Mouse (Mus musculus) forebrain, embryonic 10.5 days (tissue): Measurements from ENCODE around the gene Ttyh2. TPM values are rescaled to one million over a fixed set of nuclear protein-coding genes. Genes with fewer than 3 reads are reported as not detected.

Experiments used
- DNase-seq: peaks from one replicate; pipeline ENCODE4 v3.0.0-alpha.2; 2017; ENCODE audit warnings: low spot score; ENCODE audit errors: extremely low spot score
- H3K27ac ChIP-seq: fragments of 300-500 bp; sonication (generic); 2 replicates; pipeline ENCODE4 v1.5.1; 2016; ENCODE audit warnings: mild to moderate bottlenecking
- H3K27me3 ChIP-seq: fragments of 300-500 bp; sonication (generic); 2 replicates; pipeline ENCODE4 v1.6.1; 2016; ENCODE audit warnings: mild to moderate bottlenecking; ENCODE audit not compliant: poor library complexity, severe bottlenecking
- H3K36me3 ChIP-seq: fragments of 300-500 bp; sonication (generic); replicated peaks from 2 replicates; pipeline ENCODE4 v1.6.1; 2016; ENCODE audit warnings: mild to moderate bottlenecking, moderate library complexity
- H3K4me1 ChIP-seq: fragments of 300-500 bp; sonication (generic); 2 replicates; pipeline ENCODE4 v1.6.1; 2016
- H3K4me3 ChIP-seq: fragments of 300-500 bp; sonication (generic); 2 replicates; pipeline ENCODE4 v1.5.1; 2016; ENCODE audit warnings: mild to moderate bottlenecking, moderate library complexity
- H3K9me3 ChIP-seq: fragments of 300-500 bp; sonication (generic); 2 replicates; pipeline ENCODE4 v1.6.1; 2016; ENCODE audit warnings: mild to moderate bottlenecking, moderate library complexity
- WGBS: fragments of 180-500 bp; shearing (Covaris S2); methylation state at CpG from one replicate; pipeline ENCODE4 v1.1.7; 2016; 5-methylcytosine and 5-hydroxymethylcytosine counted together
- polyA plus RNA-seq: library from polyadenylated mRNA; unstranded; fragments of >200 nt; fragmentation: Nextera tagmentation; extraction: Ambion mirVana; gene quantifications from 2 replicates; pipeline ENCODE4 v1.2.1, GENCODE M21; 2016

Gene Ttyh2
- polyA plus RNA-seq, 1 experiment from 2014 or later, result 8.6 TPM

DNA sequence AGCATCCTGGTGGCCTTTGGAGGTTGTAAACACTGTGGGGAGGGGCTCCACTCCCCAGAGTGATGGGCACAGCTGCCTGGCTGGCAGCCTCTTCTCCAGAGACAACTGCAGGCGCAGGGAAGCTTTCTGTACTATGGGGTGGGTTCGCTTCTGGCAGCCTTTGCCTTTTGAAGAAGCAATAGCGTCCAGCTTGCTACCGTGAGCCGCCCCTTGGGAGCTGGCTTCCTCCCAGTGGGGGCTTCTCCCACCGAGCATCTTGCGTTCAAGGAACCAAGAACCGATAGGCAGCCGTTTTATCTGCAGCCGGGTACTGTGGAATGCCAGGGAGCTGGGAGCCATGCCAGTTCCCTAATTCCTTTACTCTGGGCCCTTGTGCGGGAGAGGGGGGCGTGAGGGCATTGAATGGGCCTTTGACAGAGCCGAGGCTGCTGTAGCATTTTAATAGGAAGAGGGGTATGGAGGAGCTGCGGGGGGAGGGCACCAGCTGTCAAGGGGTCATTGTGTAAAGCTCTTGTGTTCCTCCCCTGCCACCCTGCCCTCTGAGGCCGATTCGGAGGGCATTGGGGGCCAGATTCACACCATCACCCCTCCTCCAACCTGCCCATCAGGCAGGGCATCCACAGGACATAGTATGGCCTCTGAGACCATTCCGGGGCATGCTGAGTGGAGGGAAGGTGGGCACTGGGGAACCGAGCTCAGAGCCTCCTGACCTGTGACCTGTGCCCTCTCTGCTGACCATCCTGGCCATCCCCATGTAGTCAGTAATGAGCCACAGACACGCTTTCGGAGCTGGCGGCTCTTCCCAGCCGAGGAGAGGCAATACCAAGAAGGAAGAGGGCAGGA, 29.1 kb downstream of the Ttyh2 start:
- Histone ChIP-seq H3K27ac (peak overlapping the region; percentile 36; the same call in 1 of the 2 replicates), H3K4me1 (peaks cover 15% of the 10 kb centered on the region), H3K36me3 (0 out of 2 replicates have a peak, but pooled peaks cover 5% of the 10 kb centered on the region), H3K4me3 (no peak overlapping the region), H3K27me3 (no peaks in the 10 kb centered on the region), H3K9me3 (no peaks in the 10 kb centered on the region)
- DNase-seq, result no peak
- WGBS, result 62% methylated on average over 22 of the region's 22 CpGs

DNA sequence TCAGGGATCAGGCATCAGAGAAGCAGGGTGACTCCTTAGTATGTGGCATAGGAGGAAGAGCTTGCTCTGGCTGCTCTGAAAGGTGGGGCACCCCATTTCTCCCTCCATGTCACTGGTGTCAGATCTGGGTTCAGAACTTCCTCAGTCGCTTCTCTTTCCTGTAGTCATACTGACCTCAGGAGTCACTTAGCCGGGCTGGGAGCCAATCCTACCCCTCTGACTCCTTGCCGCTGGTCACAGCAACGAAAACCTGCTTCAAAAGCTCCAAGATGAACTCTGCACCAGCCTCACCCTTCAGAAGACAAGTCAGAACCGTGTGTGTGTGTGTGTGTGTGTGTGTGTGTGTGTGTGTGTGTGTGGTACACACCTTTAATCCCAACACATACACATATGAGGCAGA, 31.1 kb downstream of the Ttyh2 start:
- Histone ChIP-seq H3K36me3 (peaks cover 11% of the 10 kb centered on the region), H3K4me3 (no peak overlapping the region), H3K4me1 (peaks cover 15% of the 10 kb centered on the region), H3K27ac (no peak overlapping the region), H3K9me3 (no peaks in the 10 kb centered on the region), H3K27me3 (no peaks in the 10 kb centered on the region)
- 93% methylated on average over 5 of the region's 5 CpGs for WGBS
- DNase-seq, result no peak

DNA sequence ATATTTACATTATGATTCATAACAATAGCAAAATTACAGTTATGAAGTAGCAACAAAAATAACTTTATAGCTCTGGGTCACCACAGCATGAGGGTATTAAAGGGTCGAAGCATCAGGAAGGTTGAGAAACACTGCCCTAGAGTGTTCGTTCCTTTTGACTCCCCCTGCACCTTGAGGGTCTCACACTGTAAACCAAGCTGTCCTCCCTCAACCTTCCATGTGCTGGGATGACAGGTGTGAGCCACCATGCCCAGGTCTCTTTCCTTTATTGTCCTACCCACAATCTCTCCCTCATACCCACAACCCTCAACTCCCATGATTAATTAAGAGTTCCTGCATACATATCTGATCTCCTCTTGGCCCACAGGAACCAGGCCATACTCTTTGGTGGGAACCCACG, 36.2 kb downstream of the Ttyh2 start:
- Histone ChIP-seq H3K27me3 (no peaks in the 10 kb centered on the region), H3K36me3 (peaks cover 14% of the 10 kb centered on the region), H3K27ac (no peak overlapping the region), H3K9me3 (no peaks in the 10 kb centered on the region), H3K4me1 (0 out of 2 replicates have a peak, but pooled peaks cover 5% of the 10 kb centered on the region), H3K4me3 (no peak overlapping the region)
- no peak for DNase-seq
- WGBS, result 95% methylated on average over 3 of the region's 3 CpGs

- H3K36me3 ChIP-seq, result peaks cover 14% of the 10 kb centered on the region
- no peak overlapping the region for H3K27ac ChIP-seq
- H3K4me3 ChIP-seq, result no peak overlapping the region
- H3K9me3 ChIP-seq, result no peaks in the 10 kb centered on the region
- no peak for DNase-seq
- 94% methylated on average over 12 of the region's 12 CpGs for WGBS
- no peaks in the 10 kb centered on the region for H3K27me3 ChIP-seq
- H3K4me1 ChIP-seq, result 0 out of 2 replicates have a peak, but pooled peaks cover 5% of the 10 kb centered on the region
These were observed 36.6 kb downstream of the Ttyh2 start for GRCm38 (mm10) chr11:114711861-114712260.

DNA sequence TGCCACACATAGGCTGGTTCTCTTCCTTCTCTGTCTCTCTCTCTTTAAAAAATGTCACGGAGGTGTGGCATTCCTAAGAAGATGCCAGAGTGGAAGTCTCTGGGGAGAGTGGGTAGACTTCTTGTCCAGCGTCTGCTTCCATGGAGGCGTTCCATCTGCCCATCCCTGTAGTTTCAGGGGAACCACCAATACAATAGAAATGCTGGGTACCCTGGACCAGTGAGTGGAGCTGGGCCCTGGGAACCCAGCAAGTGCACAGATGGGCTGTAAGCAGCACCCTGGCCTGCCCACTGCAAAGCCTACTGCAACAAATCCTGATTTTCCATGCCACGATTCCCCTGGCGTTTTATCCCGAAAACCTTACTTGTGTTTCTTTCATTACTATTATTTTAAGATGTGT, 39.3 kb downstream of the Ttyh2 start:
- Histone ChIP-seq H3K4me1 (0 out of 2 replicates have a peak, but pooled peaks cover 5% of the 10 kb centered on the region), H3K4me3 (no peak overlapping the region), H3K36me3 (peaks cover 9% of the 10 kb centered on the region), H3K27ac (no peak overlapping the region), H3K27me3 (no peaks in the 10 kb centered on the region), H3K9me3 (no peaks in the 10 kb centered on the region)
- DNase-seq, result no peak
- WGBS, result 94% methylated on average over 6 of the region's 6 CpGs

GRCm38 (mm10) chr11:114715531-114715930, 40.3 kb downstream of the Ttyh2 start:
- no peaks in the 10 kb centered on the region for H3K27me3 ChIP-seq
- H3K4me1 ChIP-seq, result 0 out of 2 replicates have a peak, but pooled peaks cover 5% of the 10 kb centered on the region
- no peak overlapping the region for H3K27ac ChIP-seq
- H3K9me3 ChIP-seq, result no peaks in the 10 kb centered on the region
- H3K4me3 ChIP-seq, result no peak overlapping the region
- 87% methylated on average over 7 of the region's 7 CpGs for WGBS
- H3K36me3 ChIP-seq, result peaks cover 9% of the 10 kb centered on the region
- DNase-seq, result no peak

DNA sequence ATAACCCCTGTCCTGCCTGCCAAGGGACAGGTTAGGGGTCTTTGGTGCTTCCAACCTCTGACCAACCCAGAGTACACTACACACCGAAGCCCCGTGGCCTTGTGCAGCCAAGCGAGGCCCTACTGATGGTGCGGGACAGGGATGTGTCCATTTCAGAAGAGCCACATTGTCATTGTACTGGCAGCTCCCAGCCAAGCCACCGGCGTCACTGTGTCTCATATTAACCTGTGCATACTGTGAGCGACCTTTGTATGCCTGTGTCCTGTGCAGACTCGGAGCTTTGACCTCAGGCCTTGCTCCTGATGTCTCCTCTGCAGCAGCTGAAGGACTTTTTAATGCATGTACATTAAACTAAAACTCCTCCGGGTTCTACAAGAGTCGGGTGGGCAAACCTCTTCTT, 45.3 kb downstream of the Ttyh2 start:
- 94% methylated on average over 10 of the region's 10 CpGs for WGBS
- H3K9me3 ChIP-seq, result no peaks in the 10 kb centered on the region
- H3K4me1 ChIP-seq, result peaks cover 9% of the 10 kb centered on the region
- H3K4me3 ChIP-seq, result no peak overlapping the region
- no peak overlapping the region for H3K27ac ChIP-seq
- no peaks in the 10 kb centered on the region for H3K36me3 ChIP-seq
- no peaks in the 10 kb centered on the region for H3K27me3 ChIP-seq
- no peak for DNase-seq

- no peak for DNase-seq
- Histone ChIP-seq H3K9me3 (peaks cover 3% of the 10 kb centered on the region; the same call in 1 of the 2 replicates), H3K4me3 (no peak overlapping the region), H3K4me1 (peaks cover 16% of the 10 kb centered on the region), H3K36me3 (no peaks in the 10 kb centered on the region), H3K27ac (no peak overlapping the region), H3K27me3 (peaks cover 6% of the 10 kb centered on the region)
- WGBS, result 85% methylated on average over 8 of the region's 8 CpGs
These were observed 47.2 kb downstream of the Ttyh2 start for GRCm38 (mm10) chr11:114722438-114722837.

DNA sequence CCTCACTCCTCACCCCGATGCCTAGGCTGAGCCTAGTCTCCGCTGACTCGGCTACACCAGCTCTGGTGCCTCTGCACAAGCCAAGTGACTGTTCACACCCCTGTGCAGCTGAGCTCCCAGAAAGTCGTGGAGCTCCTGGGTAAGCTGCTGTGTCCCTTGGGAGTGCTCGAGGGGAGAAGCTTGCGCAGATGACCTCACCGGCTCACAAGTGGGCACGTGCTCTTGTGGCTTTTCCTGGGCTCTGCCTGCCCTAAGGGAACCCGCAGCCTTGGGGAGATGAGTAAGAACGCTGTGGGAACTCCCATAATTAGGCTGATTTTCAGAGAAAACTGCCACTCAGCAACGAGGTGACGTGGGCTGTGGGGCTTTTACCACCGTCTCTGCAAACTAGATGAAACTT, 47.8 kb downstream of the Ttyh2 start:
- H3K9me3 ChIP-seq, result peaks cover 3% of the 10 kb centered on the region; the same call in 1 of the 2 replicates
- no peak overlapping the region for H3K4me3 ChIP-seq
- peaks cover 21% of the 10 kb centered on the region for H3K4me1 ChIP-seq
- peaks cover 12% of the 10 kb centered on the region for H3K27me3 ChIP-seq
- DNase-seq, result no peak
- 0 out of 2 replicates have a peak overlapping the region, but pooled peaks have one; percentile 15 for H3K27ac ChIP-seq
- WGBS, result 77% methylated on average over 13 of the region's 13 CpGs
- H3K36me3 ChIP-seq, result no peaks in the 10 kb centered on the region

- H3K9me3 ChIP-seq, result peaks cover 3% of the 10 kb centered on the region; the same call in 1 of the 2 replicates
- peaks cover 41% of the 10 kb centered on the region for H3K4me1 ChIP-seq
- DNase-seq, result no peak
- H3K27ac ChIP-seq, result no peak overlapping the region
- no peak overlapping the region for H3K4me3 ChIP-seq
- H3K36me3 ChIP-seq, result no peaks in the 10 kb centered on the region
- peaks cover 26% of the 10 kb centered on the region for H3K27me3 ChIP-seq
- 73% methylated on average over 11 of the region's 11 CpGs for WGBS
These were observed 49.8 kb downstream of the Ttyh2 start for GRCm38 (mm10) chr11:114724787-114725590.

GRCm38 (mm10) chr11:114726965-114727825, 52.0 kb downstream of the Ttyh2 start, which contains the start of gene Dnaic2:
TSS of gene Dnaic2 (plus strand) at chr11:114727408.
- DNase-seq, result peak; percentile 80
- Histone ChIP-seq H3K4me1 (peaks cover 41% of the 10 kb centered on the region), H3K27ac (peak within 1 kb of the TSS; percentile 49; the same call in 1 of the 2 replicates), H3K27me3 (peaks cover 26% of the 10 kb centered on the region), H3K36me3 (no peaks in the 10 kb centered on the region), H3K4me3 (peak within 1 kb of the TSS; percentile 47), H3K9me3 (peaks cover 3% of the 10 kb centered on the region; the same call in 1 of the 2 replicates)
- 14% methylated on average over 34 of the region's 34 CpGs for WGBS

- DNase-seq, result no peak
- Histone ChIP-seq H3K36me3 (no peaks in the 10 kb centered on the region), H3K4me1 (peaks cover 41% of the 10 kb centered on the region), H3K27ac (no peak overlapping the region), H3K9me3 (peaks cover 3% of the 10 kb centered on the region; the same call in 1 of the 2 replicates), H3K27me3 (peaks cover 26% of the 10 kb centered on the region), H3K4me3 (peak overlapping the region; percentile 47)
- WGBS, result 23% methylated on average over 5 of the region's 5 CpGs
These were observed 52.6 kb downstream of the Ttyh2 start for GRCm38 (mm10) chr11:114727826-114728186.
